Comparison of ENCODE assay signal across 18 mouse cellular contexts in the genomic region with DNA sequence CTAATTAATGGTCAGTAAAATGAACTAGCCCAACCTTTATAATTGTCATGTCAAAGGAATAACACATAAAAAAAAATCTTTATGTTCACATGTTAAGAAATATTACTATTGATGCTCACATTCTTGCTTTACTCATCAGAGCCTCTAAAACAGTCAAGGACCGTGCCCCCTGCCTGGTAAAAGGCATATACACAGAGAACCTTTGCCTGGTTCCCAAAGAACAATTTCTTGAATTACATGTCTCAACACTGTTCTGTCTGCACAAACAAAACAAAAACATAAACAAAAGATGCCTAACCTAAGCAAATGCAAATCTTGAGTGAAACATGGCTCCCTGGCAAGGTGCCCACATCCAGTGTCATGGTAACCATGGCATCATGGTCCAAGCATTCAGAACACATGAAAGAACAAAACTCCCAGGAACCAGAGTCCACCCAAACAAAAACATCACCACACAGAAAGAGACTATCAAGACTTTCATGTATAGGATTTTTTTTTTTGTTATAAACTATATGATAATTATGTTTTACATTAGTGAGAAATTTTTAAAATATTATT.
DNase-seq lines count a peak whose midpoint lies in the region; ATAC-seq and TF ChIP-seq lines count a peak whose summit lies in the region.
"Had no signal": no experiment of that assay in that cellular context is flagged by ENCODE, and none has a peak within 500 bp of the region (broad histone marks: within the 10 kb centered on the region; RNA-seq: fewer than 3 reads in every experiment).

No protein-coding gene starts in this region.

- peak; percentile 69 for DNase-seq in hindbrain, postnatal 0 days (ENCODE audit: low spot score)
- no peak for DNase-seq in thymus, adult 18-20 months
- DNase-seq: B cell, adult 2 months; heart, adult 11 months; kidney, adult 11 months; kidney, postnatal 10 days; liver, embryonic 13.5 days had no signal

- 78% methylated on average over 1 of the region's 1 CpGs for WGBS in hindbrain, embryonic 12.5 days
- WGBS in hindbrain, embryonic 16.5 days = 47% methylated on average over 1 of the region's 1 CpGs
- 74% methylated on average over 1 of the region's 1 CpGs for WGBS in neural tube, embryonic 12.5 days
- WGBS in neural tube, embryonic 15.5 days = 46% methylated on average over 1 of the region's 1 CpGs
- 51% methylated on average over 1 of the region's 1 CpGs for WGBS in forebrain, embryonic 13.5 days
- 34% methylated on average over 1 of the region's 1 CpGs for WGBS in hindbrain, postnatal 0 days

- no peak for TF ChIP-seq CTCF in hindbrain, postnatal 0 days (IDR thresholded peaks at IDR 0.05; ENCODE audit: low read depth)

- H3K27ac ChIP-seq in hindbrain, embryonic 12.5 days = no peak overlapping the region
- H3K27ac ChIP-seq in hindbrain, embryonic 16.5 days (ENCODE audit: low read depth, low read length) = no peak overlapping the region
- no peak overlapping the region for H3K27ac ChIP-seq in neural tube, embryonic 12.5 days
- H3K27ac ChIP-seq in neural tube, embryonic 15.5 days (replicated peaks) = no peak overlapping the region
- H3K27ac ChIP-seq in forebrain, embryonic 13.5 days = no peak overlapping the region
- H3K27ac ChIP-seq in hindbrain, postnatal 0 days = no peak overlapping the region
- H3K27ac ChIP-seq: hindbrain, embryonic 15.5 days; left cerebral cortex, adult 2 months; limb, embryonic 12.5 days; liver, embryonic 13.5 days had no signal

- no peak overlapping the region for H3K9ac ChIP-seq in hindbrain, embryonic 12.5 days
- H3K9ac ChIP-seq in hindbrain, embryonic 16.5 days (ENCODE audit: low read depth, low read length) = no peak overlapping the region
- no peak overlapping the region for H3K9ac ChIP-seq in neural tube, embryonic 12.5 days
- no peak overlapping the region for H3K9ac ChIP-seq in neural tube, embryonic 15.5 days (replicated peaks)
- no peak overlapping the region for H3K9ac ChIP-seq in forebrain, embryonic 13.5 days
- no peak overlapping the region for H3K9ac ChIP-seq in hindbrain, postnatal 0 days (replicated peaks; ENCODE audit: low read length)
- H3K9ac ChIP-seq: hindbrain, embryonic 15.5 days; limb, embryonic 12.5 days; liver, embryonic 13.5 days had no signal

- H3K27me3 ChIP-seq in hindbrain, embryonic 12.5 days = no peaks in the 10 kb centered on the region
- no peaks in the 10 kb centered on the region for H3K27me3 ChIP-seq in hindbrain, embryonic 16.5 days (replicated peaks; ENCODE audit: control insufficient read depth, insufficient read depth, low read length)
- no peaks in the 10 kb centered on the region for H3K27me3 ChIP-seq in neural tube, embryonic 12.5 days (replicated peaks)
- no peaks in the 10 kb centered on the region for H3K27me3 ChIP-seq in neural tube, embryonic 15.5 days (replicated peaks)
- H3K27me3 ChIP-seq in forebrain, embryonic 13.5 days = no peaks in the 10 kb centered on the region
- H3K27me3 ChIP-seq in hindbrain, postnatal 0 days (ENCODE audit: insufficient read depth, low read length) = no peaks in the 10 kb centered on the region
- H3K27me3 ChIP-seq: hindbrain, embryonic 15.5 days; limb, embryonic 12.5 days; liver, embryonic 13.5 days; Patski had no signal

- H3K36me3 ChIP-seq in hindbrain, embryonic 12.5 days = no peaks in the 10 kb centered on the region
- H3K36me3 ChIP-seq in hindbrain, embryonic 16.5 days (ENCODE audit: control insufficient read depth, insufficient read depth, low read length) = no peaks in the 10 kb centered on the region
- H3K36me3 ChIP-seq in neural tube, embryonic 12.5 days = no peaks in the 10 kb centered on the region
- H3K36me3 ChIP-seq in neural tube, embryonic 15.5 days = no peaks in the 10 kb centered on the region
- no peaks in the 10 kb centered on the region for H3K36me3 ChIP-seq in forebrain, embryonic 13.5 days (ENCODE audit: poor library complexity, severe bottlenecking)
- no peaks in the 10 kb centered on the region for H3K36me3 ChIP-seq in hindbrain, postnatal 0 days (ENCODE audit: insufficient read depth, low read length)
- H3K36me3 ChIP-seq: hindbrain, embryonic 15.5 days; limb, embryonic 12.5 days; liver, embryonic 13.5 days had no signal

- peak; percentile 79 for ATAC-seq in hindbrain, embryonic 12.5 days (ENCODE audit: low FRiP score)
- ATAC-seq in hindbrain, embryonic 16.5 days = no peak
- peak; percentile 86 for ATAC-seq in neural tube, embryonic 12.5 days (ENCODE audit: low FRiP score, low read depth)
- no peak for ATAC-seq in neural tube, embryonic 15.5 days (ENCODE audit: low FRiP score)
- ATAC-seq in forebrain, embryonic 13.5 days = peak; percentile 76
- ATAC-seq in hindbrain, postnatal 0 days = peak; percentile 38; the same call in 1 of the 2 replicates
- ATAC-seq: activated CD4-positive, CD25-positive, alpha-beta regulatory T cell, adult 4 months; Patski had no signal

- H3K9me3 ChIP-seq in hindbrain, embryonic 12.5 days (replicated peaks) = no peaks in the 10 kb centered on the region
- H3K9me3 ChIP-seq in hindbrain, embryonic 16.5 days (ENCODE audit: control insufficient read depth, low read length) = no peaks in the 10 kb centered on the region
- H3K9me3 ChIP-seq in neural tube, embryonic 12.5 days = no peaks in the 10 kb centered on the region
- no peaks in the 10 kb centered on the region for H3K9me3 ChIP-seq in neural tube, embryonic 15.5 days (replicated peaks)
- H3K9me3 ChIP-seq in forebrain, embryonic 13.5 days (replicated peaks) = no peaks in the 10 kb centered on the region
- no peaks in the 10 kb centered on the region for H3K9me3 ChIP-seq in hindbrain, postnatal 0 days (ENCODE audit: low read length)
- H3K9me3 ChIP-seq: hindbrain, embryonic 15.5 days; limb, embryonic 12.5 days; liver, embryonic 13.5 days had no signal

- no peaks in the 10 kb centered on the region for H3K4me1 ChIP-seq in hindbrain, embryonic 12.5 days
- H3K4me1 ChIP-seq in hindbrain, embryonic 16.5 days (ENCODE audit: control insufficient read depth, insufficient read depth, low read depth, low read length) = no peaks in the 10 kb centered on the region
- no peaks in the 10 kb centered on the region for H3K4me1 ChIP-seq in neural tube, embryonic 12.5 days
- H3K4me1 ChIP-seq in neural tube, embryonic 15.5 days = no peaks in the 10 kb centered on the region
- peaks cover 3% of the 10 kb centered on the region; the same call in 1 of the 2 replicates for H3K4me1 ChIP-seq in forebrain, embryonic 13.5 days
- H3K4me1 ChIP-seq in hindbrain, postnatal 0 days (ENCODE audit: insufficient read depth, low read length) = no peaks in the 10 kb centered on the region
- H3K4me1 ChIP-seq: hindbrain, embryonic 15.5 days; limb, embryonic 12.5 days; liver, embryonic 13.5 days had no signal

- H3K4me2 ChIP-seq in hindbrain, embryonic 12.5 days (replicated peaks) = no peak overlapping the region
- H3K4me2 ChIP-seq in hindbrain, embryonic 16.5 days (ENCODE audit: low read length) = no peak overlapping the region
- H3K4me2 ChIP-seq in neural tube, embryonic 12.5 days (replicated peaks) = no peak overlapping the region
- no peak overlapping the region for H3K4me2 ChIP-seq in neural tube, embryonic 15.5 days
- no peak overlapping the region for H3K4me2 ChIP-seq in forebrain, embryonic 13.5 days
- no peak overlapping the region for H3K4me2 ChIP-seq in hindbrain, postnatal 0 days (ENCODE audit: low read depth, low read length)
- H3K4me2 ChIP-seq: hindbrain, embryonic 15.5 days; limb, embryonic 12.5 days; liver, embryonic 13.5 days had no signal

- no peak overlapping the region for H3K4me3 ChIP-seq in hindbrain, embryonic 12.5 days
- H3K4me3 ChIP-seq in hindbrain, embryonic 16.5 days (ENCODE audit: low read length) = no peak overlapping the region
- no peak overlapping the region for H3K4me3 ChIP-seq in neural tube, embryonic 12.5 days
- no peak overlapping the region for H3K4me3 ChIP-seq in neural tube, embryonic 15.5 days (replicated peaks)
- H3K4me3 ChIP-seq in forebrain, embryonic 13.5 days = no peak overlapping the region
- no peak overlapping the region for H3K4me3 ChIP-seq in hindbrain, postnatal 0 days (ENCODE audit: low read length)
- H3K4me3 ChIP-seq: hindbrain, embryonic 15.5 days; left cerebral cortex, adult 2 months; limb, embryonic 12.5 days; liver, embryonic 13.5 days; myocyte had no signal

Comparison
In these comparisons a context has a peak if more than half of its experiments do, and no peak if none do; other contexts are left out.
1. ATAC-seq: peak in hindbrain, embryonic 12.5 days (single experiment), neural tube, embryonic 12.5 days (single experiment), forebrain, embryonic 13.5 days (single experiment) and hindbrain, postnatal 0 days (single experiment); none in hindbrain, embryonic 16.5 days (single experiment) and neural tube, embryonic 15.5 days (single experiment).